Mouse (Mus musculus): Measurements from ENCODE around the gene Iqcg. TPM values are rescaled to one million over a fixed set of nuclear protein-coding genes. Genes with fewer than 3 reads are reported as not detected.

The Iqcg gene
- polyA plus RNA-seq, 1 experiment from 2014 or later = 5.5 TPM

- Histone ChIP-seq H3K4me3 (no peak overlapping the region), H3K27ac (replicated peaks) (no peak overlapping the region), H3K9ac (no peak overlapping the region), H3K4me1 (replicated peaks) (no peaks in the 10 kb centered on the region), H3K4me2 (no peak overlapping the region), H3K27me3 (no peaks in the 10 kb centered on the region), H3K36me3 (peaks cover 60% of the 10 kb centered on the region), H3K9me3 (no peaks in the 10 kb centered on the region)
- no peak for ATAC-seq (ENCODE audit: low read depth)
- 91% methylated on average over 3 of the region's 3 CpGs for WGBS
Measured at GRCm38 (mm10) chr16:33015396-33015907, 40.6 kb downstream of the Iqcg start.

- Histone ChIP-seq H3K4me2 (no peak overlapping the region), H3K27ac (replicated peaks) (no peak overlapping the region), H3K9ac (no peak overlapping the region), H3K27me3 (no peaks in the 10 kb centered on the region), H3K36me3 (peaks cover 65% of the 10 kb centered on the region), H3K4me1 (replicated peaks) (no peaks in the 10 kb centered on the region), H3K4me3 (no peak overlapping the region), H3K9me3 (no peaks in the 10 kb centered on the region)
- ATAC-seq (ENCODE audit: low read depth) = no peak
- WGBS = 85% methylated on average over 1 of the region's 1 CpGs
Measured at GRCm38 (mm10) chr16:33014921-33015320, 41.1 kb downstream of the Iqcg start.

- ATAC-seq (ENCODE audit: low read depth) = no peak
- no peaks in the 10 kb centered on the region for H3K4me1 ChIP-seq (replicated peaks)
- peaks cover 76% of the 10 kb centered on the region for H3K36me3 ChIP-seq
- no peak overlapping the region for H3K27ac ChIP-seq (replicated peaks)
- no peak overlapping the region for H3K9ac ChIP-seq
- H3K4me2 ChIP-seq = no peak overlapping the region
- H3K27me3 ChIP-seq = no peaks in the 10 kb centered on the region
- no peak overlapping the region for H3K4me3 ChIP-seq
- no peaks in the 10 kb centered on the region for H3K9me3 ChIP-seq
- 93% methylated on average over 5 of the region's 5 CpGs for WGBS
Measured at GRCm38 (mm10) chr16:33013801-33014200, 42.2 kb downstream of the Iqcg start.

GRCm38 (mm10) chr16:33010166-33010565, 45.9 kb downstream of the Iqcg start:
- Histone ChIP-seq H3K9me3 (no peaks in the 10 kb centered on the region), H3K9ac (no peak overlapping the region), H3K27ac (replicated peaks) (no peak overlapping the region), H3K4me3 (no peak overlapping the region), H3K4me2 (no peak overlapping the region), H3K4me1 (replicated peaks) (no peaks in the 10 kb centered on the region), H3K36me3 (peaks cover 93% of the 10 kb centered on the region), H3K27me3 (no peaks in the 10 kb centered on the region)
- ATAC-seq (ENCODE audit: low read depth) = no peak
- 94% methylated on average over 6 of the region's 6 CpGs for WGBS

- Histone ChIP-seq H3K4me1 (replicated peaks) (0 out of 2 replicates have a peak, but pooled peaks cover 3% of the 10 kb centered on the region), H3K4me3 (no peak overlapping the region), H3K36me3 (peaks cover 79% of the 10 kb centered on the region), H3K27ac (replicated peaks) (no peak overlapping the region), H3K9me3 (no peaks in the 10 kb centered on the region), H3K9ac (no peak overlapping the region), H3K27me3 (no peaks in the 10 kb centered on the region), H3K4me2 (no peak overlapping the region)
- 83% methylated on average over 7 of the region's 7 CpGs for WGBS
- no peak for ATAC-seq (ENCODE audit: low read depth)
Measured at GRCm38 (mm10) chr16:33007436-33007835, 48.6 kb downstream of the Iqcg start.

GRCm38 (mm10) chr16:33006888-33007287, 49.1 kb downstream of the Iqcg start:
- WGBS = 90% methylated on average over 7 of the region's 7 CpGs
- Histone ChIP-seq H3K4me3 (no peak overlapping the region), H3K9ac (no peak overlapping the region), H3K9me3 (no peaks in the 10 kb centered on the region), H3K27ac (replicated peaks) (no peak overlapping the region), H3K4me1 (replicated peaks) (0 out of 2 replicates have a peak, but pooled peaks cover 3% of the 10 kb centered on the region), H3K36me3 (peaks cover 79% of the 10 kb centered on the region), H3K4me2 (no peak overlapping the region), H3K27me3 (no peaks in the 10 kb centered on the region)
- no peak for ATAC-seq (ENCODE audit: low read depth)

GRCm38 (mm10) chr16:33005216-33005615, 50.8 kb downstream of the Iqcg start:
- no peak overlapping the region for H3K4me2 ChIP-seq
- H3K27me3 ChIP-seq = no peaks in the 10 kb centered on the region
- 0 out of 2 replicates have a peak, but pooled peaks cover 3% of the 10 kb centered on the region for H3K4me1 ChIP-seq (replicated peaks)
- H3K9ac ChIP-seq = no peak overlapping the region
- WGBS = 60% methylated on average over 9 of the region's 9 CpGs
- no peak overlapping the region for H3K27ac ChIP-seq (replicated peaks)
- no peaks in the 10 kb centered on the region for H3K9me3 ChIP-seq
- no peak overlapping the region for H3K4me3 ChIP-seq
- no peak for ATAC-seq (ENCODE audit: low read depth)
- H3K36me3 ChIP-seq = peaks cover 80% of the 10 kb centered on the region

- Histone ChIP-seq H3K9me3 (no peaks in the 10 kb centered on the region), H3K27ac (replicated peaks) (no peak overlapping the region), H3K4me1 (replicated peaks) (no peaks in the 10 kb centered on the region), H3K27me3 (no peaks in the 10 kb centered on the region), H3K4me3 (no peak overlapping the region), H3K4me2 (no peak overlapping the region), H3K9ac (no peak overlapping the region), H3K36me3 (peaks cover 74% of the 10 kb centered on the region)
- ATAC-seq (ENCODE audit: low read depth) = no peak
- 90% methylated on average over 5 of the region's 5 CpGs for WGBS
Measured at GRCm38 (mm10) chr16:32992158-32992557, 63.9 kb downstream of the Iqcg start.

GRCm38 (mm10) chr16:32984631-32985030, 71.4 kb downstream of the Iqcg start:
- Histone ChIP-seq H3K4me3 (no peak overlapping the region), H3K9me3 (no peaks in the 10 kb centered on the region), H3K27me3 (no peaks in the 10 kb centered on the region), H3K9ac (no peak overlapping the region), H3K4me2 (no peak overlapping the region), H3K27ac (replicated peaks) (no peak overlapping the region), H3K4me1 (replicated peaks) (no peaks in the 10 kb centered on the region), H3K36me3 (peaks cover 79% of the 10 kb centered on the region)
- 98% methylated on average over 2 of the region's 2 CpGs for WGBS
- ATAC-seq (ENCODE audit: low read depth) = no peak

GRCm38 (mm10) chr16:32981405-32981804, 74.6 kb downstream of the Iqcg start:
- Histone ChIP-seq H3K4me1 (replicated peaks) (no peaks in the 10 kb centered on the region), H3K9ac (no peak overlapping the region), H3K27ac (replicated peaks) (no peak overlapping the region), H3K4me2 (no peak overlapping the region), H3K9me3 (no peaks in the 10 kb centered on the region), H3K36me3 (peaks cover 78% of the 10 kb centered on the region), H3K27me3 (no peaks in the 10 kb centered on the region), H3K4me3 (no peak overlapping the region)
- WGBS = 95% methylated on average over 4 of the region's 4 CpGs
- ATAC-seq (ENCODE audit: low read depth) = no peak

GRCm38 (mm10) chr16:32980227-32980626, 75.8 kb downstream of the Iqcg start:
- Histone ChIP-seq H3K9ac (no peak overlapping the region), H3K27me3 (no peaks in the 10 kb centered on the region), H3K27ac (replicated peaks) (no peak overlapping the region), H3K36me3 (peaks cover 72% of the 10 kb centered on the region), H3K4me1 (replicated peaks) (no peaks in the 10 kb centered on the region), H3K4me2 (no peak overlapping the region), H3K9me3 (no peaks in the 10 kb centered on the region), H3K4me3 (no peak overlapping the region)
- 74% methylated on average over 1 of the region's 1 CpGs for WGBS
- ATAC-seq (ENCODE audit: low read depth) = no peak

- Histone ChIP-seq H3K36me3 (peaks cover 41% of the 10 kb centered on the region), H3K4me3 (no peak overlapping the region), H3K27ac (replicated peaks) (no peak overlapping the region), H3K27me3 (no peaks in the 10 kb centered on the region), H3K4me1 (replicated peaks) (0 out of 2 replicates have a peak, but pooled peaks cover 2% of the 10 kb centered on the region), H3K9ac (no peak overlapping the region), H3K9me3 (no peaks in the 10 kb centered on the region), H3K4me2 (no peak overlapping the region)
- no peak for ATAC-seq (ENCODE audit: low read depth)
- whole genome bisulfite sequencing = 83% methylated on average over 2 of the region's 2 CpGs
Measured at GRCm38 (mm10) chr16:32973047-32973446, 83.0 kb downstream of the Iqcg start.

GRCm38 (mm10) chr16:32972535-32972934, 83.5 kb downstream of the Iqcg start:
- no peak for ATAC-seq (ENCODE audit: low read depth)
- WGBS = 87% methylated on average over 5 of the region's 5 CpGs
- no peak overlapping the region for H3K27ac ChIP-seq (replicated peaks)
- no peaks in the 10 kb centered on the region for H3K9me3 ChIP-seq
- H3K9ac ChIP-seq = no peak overlapping the region
- peaks cover 38% of the 10 kb centered on the region for H3K36me3 ChIP-seq
- H3K4me2 ChIP-seq = no peak overlapping the region
- no peak overlapping the region for H3K4me3 ChIP-seq
- 0 out of 2 replicates have a peak, but pooled peaks cover 2% of the 10 kb centered on the region for H3K4me1 ChIP-seq (replicated peaks)
- H3K27me3 ChIP-seq = no peaks in the 10 kb centered on the region

Measured in neural tube, embryonic 13.5 days (tissue).